Mouse (Mus musculus) heart, embryonic 15.5 days (tissue): ENCODE measurements around the gene Dnah1. TPM values are rescaled to one million over a fixed set of nuclear protein-coding genes. Genes with fewer than 3 reads are reported as not detected.

Source experiments
- ATAC-seq: fragments of 200-750 bp; cut with Nextera tagmentation; replicated peaks from 2 replicates; pipeline ENCODE4 v1.8.0; 2017; ENCODE audit warnings: low read depth, moderate TSS enrichment; ENCODE audit not compliant: insufficient number of reproducible peaks, insufficient read depth, low FRiP score
- H3K27ac ChIP-seq: fragments of 300-500 bp; sonication (generic); 2 replicates; pipeline ENCODE4 v1.5.1; 2015; ENCODE audit warnings: mild to moderate bottlenecking, inconsistent platforms
- H3K27me3 ChIP-seq: fragments of 300-500 bp; sonication (generic); 2 replicates; pipeline ENCODE4 v1.6.1; 2015; ENCODE audit warnings: inconsistent platforms
- H3K36me3 ChIP-seq: fragments of 300-500 bp; sonication (generic); 2 replicates; pipeline ENCODE4 v1.6.1; 2015; ENCODE audit warnings: mild to moderate bottlenecking, inconsistent platforms
- H3K4me1 ChIP-seq: fragments of 300-500 bp; sonication (generic); replicated peaks from 2 replicates; pipeline ENCODE4 v1.6.1; 2015; ENCODE audit warnings: inconsistent platforms
- H3K4me2 ChIP-seq: fragments of 300-500 bp; sonication (generic); 2 replicates; pipeline ENCODE4 v1.6.1; 2015; ENCODE audit warnings: inconsistent platforms, mild to moderate bottlenecking, moderate library complexity
- H3K4me3 ChIP-seq: fragments of 300-500 bp; sonication (generic); 2 replicates; pipeline ENCODE4 v1.5.1; 2015; ENCODE audit warnings: mild to moderate bottlenecking, inconsistent platforms
- H3K9ac ChIP-seq: fragments of 300-500 bp; sonication (generic); 2 replicates; pipeline ENCODE4 v1.6.1; 2015; ENCODE audit warnings: mild to moderate bottlenecking, inconsistent platforms
- H3K9me3 ChIP-seq: fragments of 300-500 bp; sonication (generic); replicated peaks from 2 replicates; pipeline ENCODE4 v1.6.1; 2016; ENCODE audit warnings: inconsistent platforms
- WGBS: fragments of 180-500 bp; shearing (Covaris S2); methylation state at CpG from one replicate; pipeline ENCODE4 v1.1.7; 2015; ENCODE audit warnings: mixed read lengths; 5-methylcytosine and 5-hydroxymethylcytosine counted together
- polyA plus RNA-seq: library from polyadenylated mRNA; unstranded; fragments of >200 nt; fragmentation: Nextera tagmentation; extraction: Ambion mirVana; gene quantifications from 2 replicates; pipeline ENCODE4 v1.2.1, GENCODE M21; 2015

Gene Dnah1
- polyA plus RNA-seq, 1 experiment from 2014 or later, result 0.63 TPM

DNA sequence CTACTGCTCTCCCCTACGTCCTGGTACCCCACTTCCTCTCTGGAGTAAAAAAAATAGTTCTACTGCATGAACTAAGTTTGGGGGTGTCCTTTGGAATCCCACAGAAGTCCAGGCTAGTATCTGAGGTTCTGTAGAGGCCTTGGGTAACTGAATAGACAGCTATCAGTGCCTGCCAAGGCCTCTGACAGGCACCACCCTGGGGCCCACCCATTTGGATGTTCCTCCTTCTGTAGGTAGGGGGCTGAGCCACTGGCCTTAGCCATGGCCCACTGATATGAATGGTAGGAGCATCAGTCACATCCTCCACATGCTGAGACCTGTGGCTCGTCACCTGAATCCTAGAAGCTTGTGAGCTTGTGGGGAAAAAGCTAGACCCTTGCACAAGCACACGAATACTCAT, 5.9 kb downstream of the Dnah1 start:
- peaks cover 6% of the 10 kb centered on the region; the same call in 1 of the 2 replicates for H3K4me1 ChIP-seq
- no peaks in the 10 kb centered on the region for H3K9me3 ChIP-seq
- no peaks in the 10 kb centered on the region for H3K36me3 ChIP-seq
- no peak overlapping the region for H3K4me2 ChIP-seq
- H3K9ac ChIP-seq, result no peak overlapping the region
- no peak overlapping the region for H3K4me3 ChIP-seq
- 0 out of 2 replicates have a peak, but pooled peaks cover 5% of the 10 kb centered on the region for H3K27me3 ChIP-seq
- WGBS, result 71% methylated on average over 3 of the region's 3 CpGs
- no peak overlapping the region for H3K27ac ChIP-seq
- ATAC-seq, result no peak

DNA sequence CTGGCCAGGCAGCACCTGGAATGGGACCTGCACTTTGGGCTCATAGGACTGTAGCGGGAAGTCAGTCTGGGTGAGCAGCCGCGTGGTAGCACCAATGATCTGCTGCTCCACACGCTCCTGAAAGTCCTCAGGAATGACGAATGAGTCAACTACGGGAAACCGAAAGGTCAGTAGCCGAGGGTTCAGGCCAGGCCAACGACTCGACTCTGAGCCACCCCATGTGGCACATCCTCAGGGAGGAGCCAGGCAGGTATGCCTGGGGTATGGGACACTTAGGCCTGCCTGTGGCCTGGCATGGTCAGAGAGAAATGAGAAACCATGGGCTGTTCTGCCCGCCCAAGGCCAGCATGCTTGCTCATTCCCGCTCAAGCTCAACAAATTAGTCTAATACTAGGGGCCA, 7.1 kb downstream of the Dnah1 start:
- no peak overlapping the region for H3K27ac ChIP-seq
- 76% methylated on average over 12 of the region's 12 CpGs for WGBS
- H3K9ac ChIP-seq, result no peak overlapping the region
- ATAC-seq, result no peak
- H3K4me1 ChIP-seq, result peaks cover 6% of the 10 kb centered on the region; the same call in 1 of the 2 replicates
- no peak overlapping the region for H3K4me2 ChIP-seq
- no peaks in the 10 kb centered on the region for H3K9me3 ChIP-seq
- H3K4me3 ChIP-seq, result no peak overlapping the region
- no peaks in the 10 kb centered on the region for H3K36me3 ChIP-seq
- 0 out of 2 replicates have a peak, but pooled peaks cover 5% of the 10 kb centered on the region for H3K27me3 ChIP-seq

DNA sequence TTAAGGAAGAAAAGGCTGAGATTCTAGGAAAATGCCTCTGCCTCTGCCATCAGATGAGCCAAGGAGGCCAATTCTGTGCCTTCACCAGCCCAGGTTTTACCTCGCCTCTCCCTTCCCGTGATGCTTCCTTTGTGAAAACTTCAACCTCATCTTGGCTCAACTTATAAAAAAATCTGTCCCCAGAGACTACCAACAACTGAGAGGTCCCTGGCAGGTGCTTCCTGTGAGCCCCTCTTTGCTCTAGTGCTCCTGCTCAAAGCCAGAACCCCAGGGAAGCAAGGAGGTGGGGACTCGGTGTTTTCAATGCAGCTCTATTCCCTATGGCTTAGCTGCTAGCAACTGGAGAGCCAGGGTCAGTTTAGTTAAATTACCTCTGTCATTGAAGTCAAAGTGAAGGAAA, 10.5 kb downstream of the Dnah1 start:
- peaks cover 6% of the 10 kb centered on the region; the same call in 1 of the 2 replicates for H3K4me1 ChIP-seq
- no peak overlapping the region for H3K4me2 ChIP-seq
- H3K27me3 ChIP-seq, result 0 out of 2 replicates have a peak, but pooled peaks cover 5% of the 10 kb centered on the region
- H3K36me3 ChIP-seq, result no peaks in the 10 kb centered on the region
- WGBS, result 56% methylated on average over 3 of the region's 3 CpGs
- no peak overlapping the region for H3K4me3 ChIP-seq
- no peaks in the 10 kb centered on the region for H3K9me3 ChIP-seq
- no peak overlapping the region for H3K27ac ChIP-seq
- no peak for ATAC-seq
- H3K9ac ChIP-seq, result no peak overlapping the region

DNA sequence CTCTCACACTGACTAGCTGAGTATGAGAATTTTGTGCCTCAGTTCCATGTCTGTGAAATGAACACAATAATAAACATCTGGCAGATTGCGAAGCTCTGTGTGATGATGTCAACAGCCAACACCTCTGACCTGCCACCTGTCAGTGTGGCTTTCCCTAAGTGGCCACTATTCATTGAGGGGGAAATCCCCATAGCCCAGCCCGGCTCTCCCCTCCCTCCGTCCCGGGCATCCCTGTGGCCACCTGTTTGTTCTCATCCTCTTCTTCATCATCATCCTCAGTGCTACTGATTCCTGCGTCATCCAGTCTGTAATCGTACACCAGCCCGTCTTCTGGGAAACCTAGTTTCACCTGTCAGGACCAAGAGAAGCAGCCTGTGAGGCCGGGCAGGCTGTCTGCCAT, 38.0 kb downstream of the Dnah1 start:
- H3K4me3 ChIP-seq, result no peak overlapping the region
- no peaks in the 10 kb centered on the region for H3K36me3 ChIP-seq
- H3K4me1 ChIP-seq, result no peaks in the 10 kb centered on the region
- WGBS, result 78% methylated on average over 8 of the region's 8 CpGs
- no peak for ATAC-seq
- no peak overlapping the region for H3K4me2 ChIP-seq
- H3K9me3 ChIP-seq, result no peaks in the 10 kb centered on the region
- H3K27ac ChIP-seq, result no peak overlapping the region
- no peak overlapping the region for H3K9ac ChIP-seq
- 0 out of 2 replicates have a peak, but pooled peaks cover 4% of the 10 kb centered on the region for H3K27me3 ChIP-seq

GRCm38 (mm10) chr14:31272164-31272563, 51.5 kb downstream of the Dnah1 start:
- Histone ChIP-seq H3K4me3 (no peak overlapping the region), H3K36me3 (no peaks in the 10 kb centered on the region), H3K27ac (no peak overlapping the region), H3K9ac (no peak overlapping the region), H3K27me3 (peaks cover 6% of the 10 kb centered on the region; the same call in 1 of the 2 replicates), H3K4me2 (no peak overlapping the region), H3K9me3 (no peaks in the 10 kb centered on the region), H3K4me1 (peaks cover 3% of the 10 kb centered on the region; the same call in 1 of the 2 replicates)
- no peak for ATAC-seq
- 23% methylated on average over 7 of the region's 7 CpGs for WGBS

GRCm38 (mm10) chr14:31271121-31271520, 52.6 kb downstream of the Dnah1 start:
- H3K27me3 ChIP-seq, result peaks cover 6% of the 10 kb centered on the region; the same call in 1 of the 2 replicates
- no peak overlapping the region for H3K4me2 ChIP-seq
- WGBS, result 89% methylated on average over 6 of the region's 6 CpGs
- no peak for ATAC-seq
- no peak overlapping the region for H3K9ac ChIP-seq
- no peak overlapping the region for H3K27ac ChIP-seq
- H3K9me3 ChIP-seq, result no peaks in the 10 kb centered on the region
- peaks cover 3% of the 10 kb centered on the region; the same call in 1 of the 2 replicates for H3K4me1 ChIP-seq
- no peaks in the 10 kb centered on the region for H3K36me3 ChIP-seq
- no peak overlapping the region for H3K4me3 ChIP-seq

- WGBS, result 15% methylated on average over 27 of the region's 28 CpGs
- Histone ChIP-seq H3K9ac (no peak overlapping the region; the same call in 1 of the 2 replicates), H3K27ac (no peak overlapping the region), H3K9me3 (no peaks in the 10 kb centered on the region), H3K4me1 (peaks cover 3% of the 10 kb centered on the region; the same call in 1 of the 2 replicates), H3K4me2 (peak overlapping the region; percentile 59), H3K27me3 (peaks cover 6% of the 10 kb centered on the region; the same call in 1 of the 2 replicates), H3K4me3 (peak overlapping the region; percentile 38), H3K36me3 (no peaks in the 10 kb centered on the region)
- peak; percentile 59 for ATAC-seq
These were observed 54.1 kb downstream of the Dnah1 start for GRCm38 (mm10) chr14:31269456-31270100.

DNA sequence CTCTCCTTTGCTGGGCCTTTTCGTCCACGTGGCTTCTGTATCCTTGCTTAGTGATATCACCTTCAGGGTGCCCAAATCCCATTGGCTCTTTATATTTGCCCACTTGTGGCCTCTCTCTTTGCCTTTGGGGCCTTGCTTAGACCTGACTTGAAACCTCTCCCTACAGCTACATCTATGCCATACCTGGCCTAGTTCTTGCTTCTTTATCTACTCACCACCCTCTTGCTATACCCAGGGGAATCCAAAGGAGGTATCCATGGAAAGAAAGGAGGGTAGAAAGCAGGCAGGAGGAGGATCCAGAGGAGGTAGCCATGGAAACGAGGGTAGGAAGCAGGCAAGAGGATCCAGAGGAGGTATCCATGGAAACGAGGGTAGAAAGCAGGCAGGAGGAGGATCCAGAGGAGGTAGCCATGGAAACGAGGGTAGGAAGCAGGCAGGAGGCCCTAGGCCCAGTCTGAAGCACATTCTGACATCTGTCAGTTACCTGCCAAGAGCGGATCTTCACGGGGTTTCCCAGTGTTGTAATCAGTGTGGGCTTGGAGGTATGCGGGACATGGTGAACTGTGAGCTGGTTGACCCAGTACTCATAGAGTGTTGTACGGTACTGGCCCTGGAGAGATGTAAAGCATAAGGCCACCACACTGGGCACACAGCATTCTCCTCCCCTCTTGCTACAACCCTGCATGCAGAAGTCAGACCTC, 55.2 kb downstream of the Dnah1 start:
- H3K9me3 ChIP-seq, result no peaks in the 10 kb centered on the region
- ATAC-seq, result no peak
- no peak overlapping the region; the same call in 1 of the 2 replicates for H3K4me2 ChIP-seq
- no peak overlapping the region for H3K27ac ChIP-seq
- 70% methylated on average over 9 of the region's 9 CpGs for WGBS
- H3K4me3 ChIP-seq, result no peak overlapping the region
- H3K4me1 ChIP-seq, result peaks cover 3% of the 10 kb centered on the region; the same call in 1 of the 2 replicates
- peaks cover 6% of the 10 kb centered on the region; the same call in 1 of the 2 replicates for H3K27me3 ChIP-seq
- H3K9ac ChIP-seq, result no peak overlapping the region
- no peaks in the 10 kb centered on the region for H3K36me3 ChIP-seq

DNA sequence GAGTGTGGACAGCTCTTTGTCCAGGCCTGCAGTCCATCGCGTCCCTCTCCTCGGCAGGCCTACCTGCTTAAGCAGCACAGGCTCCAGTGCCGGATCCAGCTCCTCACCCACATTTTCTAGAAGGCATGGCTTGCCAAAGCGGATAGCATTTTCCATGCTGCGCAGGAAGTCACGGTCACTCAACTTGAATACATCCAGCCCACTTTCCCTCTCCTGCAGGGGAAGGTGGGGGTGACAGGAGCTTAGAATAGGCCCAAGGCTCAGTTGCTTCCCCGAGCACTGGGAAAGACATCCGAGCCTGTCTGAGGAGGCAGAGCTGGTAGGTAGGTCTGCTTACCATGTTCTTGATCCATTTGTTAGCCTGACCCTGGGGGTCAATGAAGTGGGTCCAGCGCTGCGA, 56.0 kb downstream of the Dnah1 start:
- H3K4me2 ChIP-seq, result no peak overlapping the region
- H3K9ac ChIP-seq, result no peak overlapping the region
- H3K36me3 ChIP-seq, result no peaks in the 10 kb centered on the region
- ATAC-seq, result no peak
- no peak overlapping the region for H3K4me3 ChIP-seq
- 84% methylated on average over 11 of the region's 11 CpGs for WGBS
- peaks cover 6% of the 10 kb centered on the region; the same call in 1 of the 2 replicates for H3K27me3 ChIP-seq
- H3K4me1 ChIP-seq, result peaks cover 3% of the 10 kb centered on the region; the same call in 1 of the 2 replicates
- no peaks in the 10 kb centered on the region for H3K9me3 ChIP-seq
- H3K27ac ChIP-seq, result no peak overlapping the region

DNA sequence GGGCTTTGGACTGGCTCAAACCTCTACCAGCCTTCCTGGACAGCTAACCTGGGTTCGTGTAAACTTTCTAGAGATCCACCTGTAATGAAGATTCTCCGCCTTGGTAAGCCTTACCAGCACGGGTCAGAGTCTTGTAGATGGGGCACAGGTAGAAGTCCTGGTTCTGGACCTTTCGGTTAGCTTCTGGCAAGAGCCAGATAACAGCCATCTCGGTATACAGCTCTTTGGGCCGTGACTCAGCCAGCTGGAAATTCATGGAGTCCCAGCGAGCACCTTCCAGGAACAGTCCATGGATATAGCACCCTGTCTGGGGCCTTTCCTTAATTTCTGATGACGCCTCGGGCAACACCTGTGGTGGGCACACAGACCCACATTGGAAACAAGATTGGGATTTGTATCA, 62.8 kb downstream of the Dnah1 start:
- Histone ChIP-seq H3K4me1 (no peaks in the 10 kb centered on the region), H3K27me3 (no peaks in the 10 kb centered on the region), H3K4me3 (no peak overlapping the region), H3K27ac (no peak overlapping the region), H3K36me3 (peaks cover 45% of the 10 kb centered on the region), H3K4me2 (no peak overlapping the region), H3K9me3 (no peaks in the 10 kb centered on the region), H3K9ac (no peak overlapping the region)
- 90% methylated on average over 9 of the region's 9 CpGs for WGBS
- no peak for ATAC-seq

DNA sequence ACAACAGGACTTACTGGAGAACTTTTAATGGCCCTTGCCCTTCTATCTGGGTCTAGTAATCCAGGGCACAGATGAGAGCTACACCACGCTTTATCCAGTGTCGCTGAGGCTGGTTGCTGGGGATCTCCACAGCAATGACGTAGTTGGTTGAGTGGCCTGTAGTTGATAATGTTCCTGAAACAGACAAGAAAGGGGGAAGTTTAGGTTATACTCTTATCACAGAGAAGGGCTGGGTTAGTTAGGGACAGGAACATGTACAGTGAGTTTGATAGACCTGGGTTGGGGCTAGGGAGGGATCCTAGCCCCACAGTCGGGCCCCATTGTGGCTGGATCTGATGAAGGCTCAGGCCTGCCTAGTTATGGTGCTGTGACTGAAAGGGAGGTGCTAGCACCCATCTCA, 63.3 kb downstream of the Dnah1 start:
- Histone ChIP-seq H3K27ac (no peak overlapping the region), H3K9me3 (no peaks in the 10 kb centered on the region), H3K4me1 (no peaks in the 10 kb centered on the region), H3K9ac (no peak overlapping the region), H3K36me3 (peaks cover 51% of the 10 kb centered on the region), H3K4me2 (no peak overlapping the region), H3K4me3 (no peak overlapping the region), H3K27me3 (no peaks in the 10 kb centered on the region)
- no peak for ATAC-seq
- WGBS, result 88% methylated on average over 4 of the region's 4 CpGs
